In the genomic region with DNA sequence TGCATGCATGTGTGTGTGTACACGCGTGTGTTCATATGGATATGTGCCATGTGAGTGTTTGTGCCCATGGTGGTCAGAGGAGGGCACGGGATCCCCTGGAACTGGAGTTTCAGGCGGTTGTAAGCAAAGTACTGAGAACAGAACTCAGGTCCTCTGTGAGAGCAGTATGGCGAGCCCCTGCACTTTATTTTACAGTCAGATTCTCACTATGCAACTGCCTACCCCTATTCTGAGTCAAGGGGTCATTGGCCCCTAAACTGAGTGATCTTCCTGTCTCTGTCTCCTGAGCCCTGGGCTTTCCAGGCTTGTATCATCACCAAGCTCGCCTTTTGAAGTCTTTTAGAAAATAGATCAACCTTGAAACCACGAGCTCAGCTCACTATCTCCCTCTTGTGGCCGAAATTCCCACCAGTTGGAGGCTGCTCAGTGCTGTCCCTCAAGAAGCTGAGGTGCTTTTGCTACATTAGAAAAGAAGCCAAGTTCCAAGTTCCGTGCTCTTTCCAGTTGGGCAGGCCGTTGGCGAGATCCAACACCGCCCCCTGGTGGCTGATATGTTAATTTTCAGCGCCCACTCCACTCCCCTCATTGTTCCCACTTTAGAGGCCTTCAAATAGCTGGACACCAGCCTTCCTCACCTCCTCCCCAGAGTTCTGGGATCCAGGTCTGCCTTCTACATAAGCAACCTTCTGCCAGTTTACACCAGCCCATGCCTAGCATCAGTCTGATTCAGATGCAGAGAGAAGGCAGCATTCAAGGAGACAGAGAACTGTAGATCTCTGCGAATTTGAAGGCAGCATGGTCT, we compare ENCODE assay signal across 8 mouse cellular contexts. TPM values are rescaled to one million over a fixed set of nuclear protein-coding genes. Genes with fewer than 3 reads are reported as not detected.
DNase-seq lines count a peak whose midpoint lies in the region; ATAC-seq lines count a peak whose summit lies in the region.

No protein-coding gene starts in this region.

- 0 out of 2 replicates have a peak, but pooled peaks have one; percentile 16 for ATAC-seq in limb, embryonic 12.5 days (ENCODE audit: insufficient number of reproducible peaks, insufficient read depth, low FRiP score, low TSS enrichment, low read depth)
- peak; percentile 62 for ATAC-seq in midbrain, embryonic 16.5 days

- H3K27ac ChIP-seq in limb, embryonic 12.5 days: no peak overlapping the region
- no peak overlapping the region for H3K27ac ChIP-seq in midbrain, embryonic 16.5 days (ENCODE audit: low read length)

- H3K27me3 ChIP-seq in limb, embryonic 12.5 days: no peaks in the 10 kb centered on the region
- H3K27me3 ChIP-seq in midbrain, embryonic 16.5 days (ENCODE audit: control insufficient read depth, insufficient read depth, low read depth, low read length): no peaks in the 10 kb centered on the region

- 50% methylated on average over 14 of the region's 14 CpGs for WGBS in limb, embryonic 12.5 days
- WGBS in midbrain, embryonic 16.5 days: 51% methylated on average over 14 of the region's 14 CpGs

- no peak overlapping the region for H3K4me2 ChIP-seq in limb, embryonic 12.5 days
- no peak overlapping the region for H3K4me2 ChIP-seq in midbrain, embryonic 16.5 days (ENCODE audit: low read length)

- H3K9ac ChIP-seq in limb, embryonic 12.5 days (replicated peaks): no peak overlapping the region
- no peak overlapping the region for H3K9ac ChIP-seq in midbrain, embryonic 16.5 days (ENCODE audit: low read depth, low read length)

- no peaks in the 10 kb centered on the region for H3K9me3 ChIP-seq in limb, embryonic 12.5 days
- H3K9me3 ChIP-seq in midbrain, embryonic 16.5 days (replicated peaks; ENCODE audit: control insufficient read depth, low read length, poor library complexity, severe bottlenecking): no peaks in the 10 kb centered on the region

- H3K36me3 ChIP-seq in limb, embryonic 12.5 days: no peaks in the 10 kb centered on the region
- H3K36me3 ChIP-seq in midbrain, embryonic 16.5 days (ENCODE audit: control insufficient read depth, insufficient read depth, low read length): no peaks in the 10 kb centered on the region

- H3K4me3 ChIP-seq in limb, embryonic 12.5 days (replicated peaks): no peak overlapping the region
- no peak overlapping the region for H3K4me3 ChIP-seq in midbrain, embryonic 16.5 days (ENCODE audit: low read depth, low read length)

- peak; percentile 93 for DNase-seq in 3T3-L1 (ENCODE audit: low read depth, low spot score)
- DNase-seq in adrenal gland, adult 2 months: peak; percentile 79
- DNase-seq in embryo, embryonic 9.5 days (ENCODE audit: extremely low spot score): peak; percentile 82
- DNase-seq in heart, adult 18-20 months: peak; percentile 80 to 81
- peak; percentile 88 for DNase-seq in kidney, adult 9 months
- peak; percentile 35 to 67 for DNase-seq in spleen, postnatal 14 days (ENCODE audit: low spot score in 2 of 2)

- H3K4me1 ChIP-seq in limb, embryonic 12.5 days (replicated peaks): no peaks in the 10 kb centered on the region
- no peaks in the 10 kb centered on the region for H3K4me1 ChIP-seq in midbrain, embryonic 16.5 days (ENCODE audit: control insufficient read depth, insufficient read depth, low read length)

RNA-seq across cellular contexts. Expression of gene Il5, which starts 16.4 kb away (rescaled TPM):
- total RNA-seq in adrenal gland, adult 2 months (2021): not detected
- 0.06 and 0.12 TPM in 2 replicates for polyA plus RNA-seq in adrenal gland, adult 2 months (2012; rRNA removed)
- total RNA-seq in heart, adult 18-20 months (2021): not detected
- polyA plus RNA-seq in limb, embryonic 12.5 days (2016; fragmentation: Nextera tagmentation; extraction: Ambion mirVana): not detected in 2 replicates
- polyA plus RNA-seq in midbrain, embryonic 16.5 days (2015; fragmentation: Nextera tagmentation; extraction: Ambion mirVana): not detected in 2 replicates

RNA-seq across cellular contexts. Expression of gene Rad50, which starts 29.9 kb away (rescaled TPM):
- total RNA-seq in adrenal gland, adult 2 months (2021): 10 to 100 TPM; 11.6 to 13.8 TPM
- polyA plus RNA-seq in adrenal gland, adult 2 months (2012; rRNA removed): 2.6 and 3.6 TPM in 2 replicates
- total RNA-seq in heart, adult 18-20 months (2021): 1 to 10 TPM; 8.0 to 8.6 TPM
- 30.1 and 30.5 TPM in 2 replicates for polyA plus RNA-seq in limb, embryonic 12.5 days (2016; fragmentation: Nextera tagmentation; extraction: Ambion mirVana)
- 11.0 and 11.7 TPM in 2 replicates for polyA plus RNA-seq in midbrain, embryonic 16.5 days (2015; fragmentation: Nextera tagmentation; extraction: Ambion mirVana)

RNA-seq across cellular contexts. Expression of gene Irf1, which starts 32.8 kb away (rescaled TPM):
- 10 to 100 TPM; 22.7 to 35.5 TPM for total RNA-seq in adrenal gland, adult 2 months (2021)
- 43.7 and 59.0 TPM in 2 replicates for polyA plus RNA-seq in adrenal gland, adult 2 months (2012; rRNA removed)
- total RNA-seq in heart, adult 18-20 months (2021): 10 to 100 TPM; 18.7 to 23.9 TPM
- 8.4 and 8.5 TPM in 2 replicates for polyA plus RNA-seq in limb, embryonic 12.5 days (2016; fragmentation: Nextera tagmentation; extraction: Ambion mirVana)
- polyA plus RNA-seq in midbrain, embryonic 16.5 days (2015; fragmentation: Nextera tagmentation; extraction: Ambion mirVana): 2.0 and 2.2 TPM in 2 replicates

RNA-seq across cellular contexts. Expression of gene Gm17334, which starts 36.0 kb away (rescaled TPM):
- total RNA-seq in adrenal gland, adult 2 months (2021): under 1 TPM; 0.43 to 0.45 TPM
- polyA plus RNA-seq in adrenal gland, adult 2 months (2012; rRNA removed): 1.4 and 1.5 TPM in 2 replicates
- total RNA-seq in heart, adult 18-20 months (2021): under 1 TPM in 1 of 2 experiments, not detected in 1; 0.30 TPM
- 0.31 TPM in 1 of 2 replicates, not detected in the other for polyA plus RNA-seq in limb, embryonic 12.5 days (2016; fragmentation: Nextera tagmentation; extraction: Ambion mirVana)
- not detected in 2 replicates for polyA plus RNA-seq in midbrain, embryonic 16.5 days (2015; fragmentation: Nextera tagmentation; extraction: Ambion mirVana)
